Mouse (Mus musculus): Measurements from ENCODE around the gene Sirt4.

Gene Sirt4

GRCm38 (mm10) chr5:115432395-115432794 is 52.1 kb downstream of the Sirt4 start:
- no peak for DNase-seq

- DNase-seq: no peak
Observed at GRCm38 (mm10) chr5:115431898-115432259, 52.6 kb downstream of the Sirt4 start.

DNA sequence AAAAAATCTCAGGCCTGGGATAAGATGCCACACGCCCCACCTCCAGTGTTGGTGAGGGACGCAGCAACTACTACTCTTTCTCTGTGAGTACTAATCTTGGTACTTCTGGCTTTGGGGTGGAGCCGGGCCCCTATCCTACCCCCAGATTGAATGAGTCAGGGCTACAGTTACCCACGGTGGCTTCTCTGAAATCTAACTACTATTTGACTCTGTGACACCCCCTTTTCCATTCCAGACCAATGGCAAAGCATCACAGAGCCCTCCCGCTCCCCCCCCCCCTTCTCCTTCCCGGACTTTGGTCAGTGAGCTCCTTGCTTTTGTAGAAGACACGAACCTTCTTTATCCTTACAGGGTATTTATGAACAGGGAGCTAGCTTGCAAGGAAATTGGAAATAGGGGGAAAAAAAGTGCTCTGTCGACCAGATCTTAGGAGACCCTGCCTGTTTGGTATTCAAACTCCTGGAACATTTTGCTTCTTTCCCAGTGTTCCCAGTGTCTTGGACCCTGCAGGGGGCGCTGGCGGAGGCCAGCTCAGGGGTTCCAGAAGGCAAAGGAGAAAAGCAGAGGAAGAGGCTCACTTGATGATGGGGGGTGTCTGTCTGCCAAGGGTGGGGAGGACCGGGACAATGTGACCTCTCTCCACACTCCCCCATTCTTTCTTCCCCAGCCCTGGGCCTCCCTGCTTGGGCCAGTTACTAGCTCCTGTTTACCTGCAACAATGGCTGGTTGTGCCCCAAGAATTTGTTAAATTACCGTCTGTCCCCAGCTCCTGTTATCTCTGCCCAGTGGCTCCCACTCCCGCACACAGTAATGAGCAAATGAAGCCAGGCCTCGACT is 53.2 kb downstream of the Sirt4 start:
- no peak for DNase-seq

GRCm38 (mm10) chr5:115430187-115430960 is 54.2 kb downstream of the Sirt4 start:
- DNase-seq: no peak

DNA sequence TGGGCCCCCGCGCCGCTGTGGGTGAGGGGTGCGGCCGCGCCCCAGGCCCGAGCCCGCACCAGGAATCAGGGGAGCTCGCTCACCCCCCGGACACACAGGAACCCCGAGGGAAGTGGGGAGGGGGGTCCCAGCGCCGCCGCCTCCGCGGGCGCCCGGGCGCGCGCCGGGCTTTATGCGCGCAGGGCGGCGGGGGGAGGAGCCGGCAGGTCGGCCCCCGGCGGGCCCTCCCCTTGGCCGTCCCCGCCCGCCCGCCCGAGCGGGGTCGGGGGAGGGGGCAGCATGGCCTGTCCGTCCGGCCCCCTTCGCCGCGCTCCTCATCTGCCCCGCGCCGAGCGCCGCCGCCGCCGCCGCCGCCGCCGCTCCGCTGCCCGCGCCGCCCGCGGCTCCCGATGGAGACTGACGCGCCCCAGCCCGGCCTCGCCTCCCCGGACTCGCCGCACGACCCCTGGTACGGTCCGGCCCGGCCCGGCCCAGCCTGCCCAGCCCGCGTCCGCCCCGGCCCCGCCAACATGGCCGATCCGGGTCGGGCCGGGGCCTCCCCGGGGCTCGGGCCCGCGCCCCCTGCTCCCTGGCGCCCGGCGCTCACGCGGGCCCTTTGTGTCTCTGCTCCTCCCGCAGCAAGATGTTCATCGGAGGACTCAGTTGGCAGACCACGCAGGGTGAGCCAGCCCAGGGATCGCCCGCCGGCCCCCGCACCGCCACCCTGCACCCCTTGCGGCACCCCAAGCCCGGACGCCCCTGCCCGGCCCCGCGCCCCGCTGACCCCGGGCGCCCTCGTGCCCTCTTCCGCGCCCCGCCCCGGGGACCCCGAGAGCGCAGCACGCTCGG is 55.0 kb downstream of the Sirt4 start, which contains the start of gene Msi1:
Msi1 (plus strand) TSS at position 241 of the 828 bp plus-strand sequence.
- DNase-seq: no peak

DNA sequence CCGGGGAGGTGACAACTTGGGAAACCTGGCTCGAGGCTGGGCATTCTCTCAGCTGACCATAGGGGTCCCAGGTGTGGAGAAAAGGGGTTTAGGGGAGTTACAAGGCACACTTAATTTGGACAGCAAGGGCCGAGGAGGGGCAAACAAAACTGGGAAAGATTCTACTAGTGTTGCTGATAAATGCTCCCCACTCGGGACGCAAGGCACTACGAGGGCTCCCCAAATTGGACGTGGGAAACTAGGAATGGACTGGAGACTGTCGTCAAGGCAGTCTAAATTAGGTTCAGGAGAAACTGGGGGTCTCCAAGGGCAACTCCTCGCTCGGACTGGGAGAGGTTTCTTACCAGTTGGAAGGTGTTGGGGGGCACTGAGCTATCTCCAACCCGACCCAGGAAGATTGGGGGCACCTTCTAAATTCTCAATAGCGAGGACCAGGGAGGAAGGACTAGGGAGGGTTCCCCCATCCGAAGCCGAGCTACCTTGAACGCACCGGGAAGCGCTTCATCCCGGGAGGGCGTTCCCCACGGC is 55.6 kb downstream of the Sirt4 start:
- no peak for DNase-seq
